Mouse (Mus musculus) MEL (cell line): ENCODE data around the gene Chp1. TPM values are rescaled to one million over a fixed set of nuclear protein-coding genes. Genes with fewer than 3 reads are reported as not detected.

ENCODE experiments used
- DNase-seq: peaks from one replicate; pipeline ENCODE4 v3.0.0; 2011; ENCODE audit warnings: low read depth, low spot score
- H3K27ac ChIP-seq: 2 replicates; pipeline ENCODE4 v1.5.1; 2012; ENCODE audit warnings: low read depth, mild to moderate bottlenecking, control low read depth, low read length, moderate library complexity; ENCODE audit not compliant: control insufficient read depth
- H3K27me3 ChIP-seq, 2 experiments: fragments of 150-350 bp in 1 of 2; sonication (generic) in 1 of 2; 2 replicates each; pipeline ENCODE4 v1.6.1; 2012; ENCODE audit warnings: low read length in 2 of 2, mild to moderate bottlenecking in 2 of 2, improper control_type of control experiment in 1 of 2, moderate library complexity in 1 of 2; ENCODE audit not compliant: insufficient read depth in 2 of 2, control insufficient read depth in 1 of 2
- H3K36me3 ChIP-seq, 2 experiments: 2 replicates each; pipeline ENCODE4 v1.6.1; 2012 to 2014; ENCODE audit warnings: low read length in 2 of 2, improper control_type of control experiment in 1 of 2, inconsistent platforms in 1 of 2, mild to moderate bottlenecking in 1 of 2; ENCODE audit not compliant: insufficient read depth in 2 of 2, control insufficient read depth in 1 of 2
- H3K4me1 ChIP-seq, 2 experiments: fragments of 150-350 bp in 1 of 2; sonication (generic) in 1 of 2; 2 replicates each; pipeline ENCODE4 v1.6.1; 2012; ENCODE audit warnings: low read length in 2 of 2, improper control_type of control experiment in 1 of 2, mild to moderate bottlenecking in 1 of 2; ENCODE audit not compliant: insufficient read depth in 2 of 2, control insufficient read depth in 1 of 2
- H3K4me3 ChIP-seq, 2 experiments: fragments of 150-350 bp in 1 of 2; sonication (generic) in 1 of 2; 2 replicates each; pipeline ENCODE4 v1.5.1; 2012; ENCODE audit warnings: low read depth in 2 of 2, low read length in 2 of 2, mild to moderate bottlenecking in 2 of 2, moderate library complexity in 2 of 2, control low read depth in 1 of 2, improper control_type of control experiment in 1 of 2; ENCODE audit not compliant: control insufficient read depth in 1 of 2, insufficient read depth in 1 of 2
- H3K79me2 ChIP-seq: 2 replicates; pipeline ENCODE4 v1.6.1; 2012; ENCODE audit warnings: mild to moderate bottlenecking, low read length, moderate library complexity; ENCODE audit not compliant: control insufficient read depth, poor library complexity, insufficient read depth
- H3K9ac ChIP-seq: 2 replicates; pipeline ENCODE4 v1.6.1; 2012; ENCODE audit warnings: low read depth, mild to moderate bottlenecking, control low read depth, low read length, moderate library complexity; ENCODE audit not compliant: control insufficient read depth, poor library complexity, severe bottlenecking
- H3K9me3 ChIP-seq: fragments of 150-350 bp; sonication (generic); replicated peaks from 2 replicates; pipeline ENCODE4 v1.6.1; 2012; ENCODE audit warnings: mild to moderate bottlenecking, low read length, improper control_type of control experiment, moderate library complexity; ENCODE audit not compliant: insufficient read depth
- BHLHE40 ChIP-seq: IDR thresholded peaks from 2 replicates; pipeline ENCODE4 v1.6.1; 2012; ENCODE audit warnings: low read depth, mild to moderate bottlenecking, inconsistent platforms, low read length, improper control_type of control experiment, borderline replicate concordance
- CHD1 ChIP-seq: IDR thresholded peaks from 2 replicates; pipeline ENCODE4 v1.6.1; 2012; ENCODE audit warnings: low read depth, mild to moderate bottlenecking, inconsistent platforms, low read length, improper control_type of control experiment
- E2F4 ChIP-seq: IDR thresholded peaks from 2 replicates; pipeline ENCODE4 v1.6.1; 2011; ENCODE audit warnings: low read depth, low read length, improper control_type of control experiment, borderline replicate concordance
- ELF1 ChIP-seq: IDR thresholded peaks from 2 replicates; pipeline ENCODE4 v1.6.1; 2014; ENCODE audit warnings: low read depth, mild to moderate bottlenecking, inconsistent platforms, low read length, improper control_type of control experiment, moderate library complexity
- EP300 ChIP-seq, 2 experiments: IDR thresholded peaks; 2 replicates each; pipeline ENCODE4 v1.6.1; 2011; ENCODE audit warnings: improper control_type of control experiment in 2 of 2, low read length in 2 of 2, low read depth in 1 of 2, mild to moderate bottlenecking in 1 of 2
- ETS1 ChIP-seq: IDR thresholded peaks from 2 replicates; pipeline ENCODE4 v1.6.1; 2012; ENCODE audit warnings: low read depth, mild to moderate bottlenecking, inconsistent platforms, low read length, improper control_type of control experiment, moderate library complexity
- GABPA ChIP-seq: IDR thresholded peaks from 2 replicates; pipeline ENCODE4 v1.6.1; 2012; ENCODE audit warnings: low read depth, mild to moderate bottlenecking, inconsistent platforms, low read length, improper control_type of control experiment, moderate library complexity
- JUND ChIP-seq: IDR thresholded peaks from 2 replicates; pipeline ENCODE4 v1.6.1; 2011; ENCODE audit warnings: low read depth, mild to moderate bottlenecking, improper control_type of control experiment, low read length
- KAT2A ChIP-seq: conservative IDR thresholded peaks from 2 replicates; pipeline ENCODE4 v1.6.1; 2012; ENCODE audit warnings: low read depth, low read length, improper control_type of control experiment, inconsistent platforms
- MAFK ChIP-seq: IDR thresholded peaks from 2 replicates; pipeline ENCODE4 v1.6.1; 2011; ENCODE audit warnings: low read depth, mild to moderate bottlenecking, low read length, improper control_type of control experiment, borderline replicate concordance
- MAX ChIP-seq: IDR thresholded peaks from 2 replicates; pipeline ENCODE4 v1.6.1; 2011; ENCODE audit warnings: low read length, improper control_type of control experiment
- MAZ ChIP-seq: IDR thresholded peaks from 2 replicates; pipeline ENCODE4 v1.6.1; 2012; ENCODE audit warnings: low read depth, mild to moderate bottlenecking, inconsistent platforms, low read length, improper control_type of control experiment
- MXI1 ChIP-seq: IDR thresholded peaks from 2 replicates; pipeline ENCODE4 v1.6.1; 2011; ENCODE audit warnings: mild to moderate bottlenecking, low read depth, low read length, improper control_type of control experiment
- MYC ChIP-seq: IDR thresholded peaks from 2 replicates; pipeline ENCODE4 v1.6.1; 2011; ENCODE audit warnings: low read depth, mild to moderate bottlenecking, low read length, improper control_type of control experiment, moderate library complexity
- POLR2A ChIP-seq, 2 experiments: IDR thresholded peaks; 2 replicates each; pipeline ENCODE4 v1.6.1; 2011 to 2012; ENCODE audit warnings: low read length in 2 of 2, mild to moderate bottlenecking in 2 of 2, control low read depth in 1 of 2, improper control_type of control experiment in 1 of 2, low read depth in 1 of 2, moderate library complexity in 1 of 2; ENCODE audit not compliant: control insufficient read depth in 1 of 2, insufficient read depth in 1 of 2, poor library complexity in 1 of 2
- POLR2AphosphoS2 ChIP-seq: IDR thresholded peaks from 2 replicates; pipeline ENCODE4 v1.6.1; 2011; ENCODE audit warnings: low read length, improper control_type of control experiment
- POLR2AphosphoS5 ChIP-seq: IDR thresholded peaks from 2 replicates; pipeline ENCODE4 v1.6.1; 2012; ENCODE audit warnings: low read depth, borderline replicate concordance, mild to moderate bottlenecking, inconsistent platforms, low read length, moderate library complexity, mixed read lengths
- RCOR1 ChIP-seq: IDR thresholded peaks from 2 replicates; pipeline ENCODE4 v1.6.1; 2012; ENCODE audit warnings: low read depth, mild to moderate bottlenecking, inconsistent platforms, low read length, improper control_type of control experiment
- SIN3A ChIP-seq: IDR thresholded peaks from 2 replicates; pipeline ENCODE4 v1.6.1; 2012; ENCODE audit warnings: low read length, improper control_type of control experiment, inconsistent platforms
- SMC3 ChIP-seq: IDR thresholded peaks from 2 replicates; pipeline ENCODE4 v1.6.1; 2011; ENCODE audit warnings: low read depth, low read length, improper control_type of control experiment
- TCF12 ChIP-seq: IDR thresholded peaks from 2 replicates; pipeline ENCODE4 v1.6.1; 2014; ENCODE audit warnings: low read depth, mild to moderate bottlenecking, inconsistent platforms, low read length, improper control_type of control experiment, moderate library complexity
- UBTF ChIP-seq: IDR thresholded peaks from 2 replicates; pipeline ENCODE4 v1.6.1; 2012; ENCODE audit warnings: low read depth, mild to moderate bottlenecking, inconsistent platforms, low read length, improper control_type of control experiment, moderate library complexity, borderline replicate concordance; ENCODE audit not compliant: insufficient read depth
- USF1 ChIP-seq: IDR thresholded peaks from 2 replicates; pipeline ENCODE4 v1.6.1; 2014; ENCODE audit warnings: low read depth, mild to moderate bottlenecking, inconsistent platforms, low read length, improper control_type of control experiment, moderate library complexity
- USF2 ChIP-seq, 2 experiments: IDR thresholded peaks; 2 replicates each; pipeline ENCODE4 v1.6.1; 2011 to 2012; ENCODE audit warnings: improper control_type of control experiment in 2 of 2, low read length in 2 of 2, borderline replicate concordance in 1 of 2, inconsistent platforms in 1 of 2, low read depth in 1 of 2, mild to moderate bottlenecking in 1 of 2; ENCODE audit not compliant: insufficient read depth in 1 of 2
- ZC3H11A ChIP-seq: IDR thresholded peaks from 2 replicates; pipeline ENCODE4 v1.6.1; 2012; ENCODE audit warnings: low read depth, mild to moderate bottlenecking, inconsistent platforms, low read length, improper control_type of control experiment
- ZKSCAN1 ChIP-seq: IDR thresholded peaks from 2 replicates; pipeline ENCODE4 v1.6.1; 2012; ENCODE audit warnings: low read depth, mild to moderate bottlenecking, inconsistent platforms, low read length, improper control_type of control experiment, moderate library complexity
- ZMIZ1 ChIP-seq: IDR thresholded peaks from 2 replicates; pipeline ENCODE4 v1.6.1; 2012; ENCODE audit warnings: low read depth, mild to moderate bottlenecking, inconsistent platforms, low read length, improper control_type of control experiment, moderate library complexity
- ZNF384 ChIP-seq: IDR thresholded peaks from 2 replicates; pipeline ENCODE4 v1.6.1; 2012; ENCODE audit warnings: low read depth, mild to moderate bottlenecking, inconsistent platforms, low read length, improper control_type of control experiment
- polyA plus RNA-seq, 2 experiments: library from polyadenylated mRNA; stranded (reverse) in 1 of 2; unstranded in 1 of 2; fragments of >175 nt in 1 of 2; fragments of >200 nt in 1 of 2; gene quantifications; 2 replicates each; pipeline versions ENCODE4 v1.2.1 to v1.2.4; 2012; ENCODE audit warnings: low replicate concordance in 2 of 2, low read depth in 1 of 2; ENCODE audit not compliant: insufficient read length in 2 of 2, insufficient read depth in 1 of 2, missing spikeins in 1 of 2
- total RNA-seq: library from RNA; depleted of rRNA; stranded (reverse); fragments of 300-350 nt; gene quantifications from 2 replicates; pipeline ENCODE4 v1.2.3, GENCODE M21; 2012

Gene Chp1
- total and polyA plus RNA-seq, 3 experiments: 32.5 to 74.8 TPM; not detected in 1

- Histone ChIP-seq H3K4me1 (peaks cover 4 to 16% of the 10 kb centered on the region in 2 experiments), H3K9ac (peak overlapping the region; percentile 80), H3K27ac (peak overlapping the region; percentile 71), H3K9me3 (no peaks in the 10 kb centered on the region), H3K27me3 (no peaks in the 10 kb centered on the region), H3K36me3 (peaks cover 2 to 21% of the 10 kb centered on the region in 2 experiments), H3K4me3 (peak overlapping the region; percentile 74 to 88)
- no peak for TF ChIP-seq POLR2A (IDR thresholded peaks at IDR 0.05; ENCODE audit: control insufficient read depth in 1 of 2, insufficient read depth in 1 of 2, low read depth in 1 of 2, low read length in 2 of 2, poor library complexity in 1 of 2)
- 0 out of 2 replicates have a peak, but pooled peaks have one; percentile 28 for TF ChIP-seq RCOR1
- peak; percentile 20; the same call in 1 of the 2 replicates for TF ChIP-seq ZMIZ1
- TF ChIP-seq MAZ: peak; percentile 51; the same call in 1 of the 2 replicates
- peak; percentile 33 for TF ChIP-seq SIN3A
- TF ChIP-seq UBTF: 0 out of 2 replicates have a peak, but pooled peaks have one; percentile 81
- TF ChIP-seq MAFK: no peak
- TF ChIP-seq, all 39 proteins: peak for 5
- H3K79me2 ChIP-seq: peaks cover 18% of the 10 kb centered on the region
- DNase-seq: no peak
These were observed 70.3 kb downstream of the Chp1 start for GRCm38 (mm10) chr2:119617841-119618198.

GRCm38 (mm10) chr2:119618199-119618982, 70.9 kb downstream of the Chp1 start, which contains the start of the genes Nusap1 and Oip5:
Gene Nusap1 (plus strand): TSS chr2:119618298.
Gene Oip5 (minus strand): TSS chr2:119618469.
- peak within 1 kb of the TSS; percentile 71 for H3K27ac ChIP-seq
- peak within 1 kb of the TSS; percentile 74 to 88 for H3K4me3 ChIP-seq
- H3K79me2 ChIP-seq: peaks cover 18% of the 10 kb centered on the region
- no peaks in the 10 kb centered on the region for H3K27me3 ChIP-seq
- DNase-seq: peak; percentile 99
- no peaks in the 10 kb centered on the region for H3K9me3 ChIP-seq
- peaks cover 4 to 16% of the 10 kb centered on the region in 2 experiments for H3K4me1 ChIP-seq
- H3K36me3 ChIP-seq: peaks cover 2 to 21% of the 10 kb centered on the region in 2 experiments
- H3K9ac ChIP-seq: peak within 1 kb of the TSS; percentile 80
- TF ChIP-seq ZC3H11A: no peak
- TF ChIP-seq ETS1: no peak
- peak; percentile 71 for TF ChIP-seq MYC
- TF ChIP-seq MAZ: no peak; the same call in 1 of the 2 replicates
- TF ChIP-seq MAFK: no peak
- peak; percentile 79 to 94; a peak in 3 of 4 replicates for TF ChIP-seq POLR2A (IDR thresholded peaks at IDR 0.05; ENCODE audit: control insufficient read depth in 1 of 2, insufficient read depth in 1 of 2, low read depth in 1 of 2, low read length in 2 of 2, poor library complexity in 1 of 2)
- peak; percentile 71; the same call in 1 of the 2 replicates for TF ChIP-seq E2F4
- TF ChIP-seq MAX: no peak
- 0 out of 2 replicates have a peak, but pooled peaks have one; percentile 17 for TF ChIP-seq KAT2A
- TF ChIP-seq MXI1: peak; percentile 52
- TF ChIP-seq POLR2AphosphoS2: peak; percentile 75; the same call in 1 of the 2 replicates
- TF ChIP-seq ZNF384: no peak
- TF ChIP-seq ELF1: no peak
- no peak for TF ChIP-seq POLR2AphosphoS5
- TF ChIP-seq RCOR1: no peak
- TF ChIP-seq USF2 (IDR thresholded peaks at IDR 0.05; ENCODE audit: borderline replicate concordance in 1 of 2, insufficient read depth in 1 of 2, low read depth in 1 of 2, low read length in 2 of 2): no peak
- no peak for TF ChIP-seq JUND
- TF ChIP-seq USF1: no peak
- TF ChIP-seq TCF12: peak; percentile 24; the same call in 1 of the 2 replicates
- TF ChIP-seq CHD1: no peak
- no peak for TF ChIP-seq EP300 (IDR thresholded peaks at IDR 0.05; ENCODE audit: low read depth in 1 of 2, low read length in 2 of 2)
- TF ChIP-seq ZKSCAN1: no peak
- no peak for TF ChIP-seq GABPA
- TF ChIP-seq BHLHE40: no peak
- TF ChIP-seq SMC3: no peak
- peak; percentile 79 for TF ChIP-seq SIN3A
